Comparison of ENCODE assay signal across 22 mouse cellular contexts in the genomic region with DNA sequence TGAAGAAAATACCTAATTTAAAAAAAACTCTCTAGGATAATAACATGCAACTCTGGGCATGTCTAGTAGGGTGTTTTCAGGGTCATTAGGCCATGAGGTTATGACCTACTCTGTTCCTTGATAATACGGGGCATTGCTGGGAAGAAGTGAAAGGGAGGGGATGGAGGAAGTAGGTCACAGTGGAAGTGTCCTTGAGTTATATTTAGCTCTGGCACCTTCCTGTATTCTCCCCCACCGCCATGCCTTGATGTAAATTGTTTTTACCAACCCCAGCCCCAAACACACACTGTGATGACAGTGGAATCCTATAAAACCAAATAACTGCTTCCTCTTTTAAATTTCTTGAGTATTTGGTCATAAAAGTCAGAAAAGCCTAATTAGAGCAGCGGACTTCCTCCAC. TPM values are rescaled to one million over a fixed set of nuclear protein-coding genes. Genes with fewer than 3 reads are reported as not detected.
DNase-seq lines count a peak whose midpoint lies in the region; ATAC-seq and TF ChIP-seq lines count a peak whose summit lies in the region.
"Had no signal": no experiment of that assay in that cellular context is flagged by ENCODE, and none has a peak within 500 bp of the region (broad histone marks: within the 10 kb centered on the region; RNA-seq: fewer than 3 reads in every experiment).

No protein-coding gene starts in this region.

- no peaks in the 10 kb centered on the region for H3K36me3 ChIP-seq in macrophage (ENCODE audit: inconsistent target)
- no peaks in the 10 kb centered on the region for H3K36me3 ChIP-seq in stomach, postnatal 0 days (ENCODE audit: control insufficient read depth, insufficient read depth, low read length)
- H3K36me3 ChIP-seq: embryonic facial prominence, embryonic 13.5 days; midbrain, embryonic 12.5 days had no signal

- H3K79me2 ChIP-seq in macrophage (ENCODE audit: inconsistent target), result no peaks in the 10 kb centered on the region

- ATAC-seq in stomach, postnatal 0 days (ENCODE audit: low FRiP score, low TSS enrichment), result no peak
- ATAC-seq: CD4-positive, CD25-positive, alpha-beta regulatory T cell, adult 4 months; forebrain, embryonic 16.5 days; hindbrain, postnatal 0 days had no signal

- no peak for TF ChIP-seq POLR2A in lung, adult 2 months (IDR thresholded peaks at IDR 0.05; ENCODE audit: borderline replicate concordance, extremely low read depth, low read depth, low read length)

- WGBS in lung, adult 2 months, result 37% methylated on average over 3 of the region's 3 CpGs
- WGBS in macrophage (ENCODE audit: missing documents), result 4% methylated on average over 3 of the region's 3 CpGs
- WGBS in stomach, postnatal 0 days, result 62% methylated on average over 3 of the region's 3 CpGs

- no peak overlapping the region for H3K4me3 ChIP-seq in lung, adult 2 months (replicated peaks; ENCODE audit: extremely low read depth, low read depth, low read length)
- no peak overlapping the region for H3K4me3 ChIP-seq in macrophage (ENCODE audit: inconsistent target)
- no peak overlapping the region for H3K4me3 ChIP-seq in stomach, postnatal 0 days (ENCODE audit: low read depth, low read length)
- H3K4me3 ChIP-seq: embryonic facial prominence, embryonic 13.5 days; midbrain, embryonic 12.5 days had no signal

- no peak overlapping the region for H3K9ac ChIP-seq in stomach, postnatal 0 days (ENCODE audit: low read length)
- H3K9ac ChIP-seq: embryonic facial prominence, embryonic 13.5 days; midbrain, embryonic 12.5 days had no signal

- no peaks in the 10 kb centered on the region; the same call in 1 of the 2 replicates for H3K4me1 ChIP-seq in lung, adult 2 months (ENCODE audit: control insufficient read depth, insufficient read depth, low read length)
- no peaks in the 10 kb centered on the region for H3K4me1 ChIP-seq in stomach, postnatal 0 days (replicated peaks; ENCODE audit: control insufficient read depth, insufficient read depth)
- H3K4me1 ChIP-seq: embryonic facial prominence, embryonic 13.5 days; midbrain, embryonic 12.5 days had no signal

- no peak overlapping the region for H3K4me2 ChIP-seq in stomach, postnatal 0 days (replicated peaks; ENCODE audit: low read depth)
- H3K4me2 ChIP-seq: embryonic facial prominence, embryonic 13.5 days; midbrain, embryonic 12.5 days had no signal

- peak; percentile 20 for DNase-seq in lung, postnatal 36 days
- DNase-seq in lung, adult 2 months, result no peak
- DNase-seq in ZHBTc4 (ENCODE audit: low read depth, low spot score), result peak; percentile 24
- no peak for DNase-seq in stomach, postnatal 0 days (ENCODE audit: low spot score)
- DNase-seq in ovary, postnatal 14 days (ENCODE audit: low spot score), result no peak
- no peak for DNase-seq in spleen, postnatal 10 days (ENCODE audit: low spot score in 2 of 2)
- DNase-seq: adrenal gland, postnatal 10 days; cerebellum, adult 2 months; heart, postnatal 4 days; kidney, adult 18-20 months; kidney, postnatal 4 days had no signal

- peak overlapping the region; percentile 35 for H3K27ac ChIP-seq in macrophage
- no peak overlapping the region for H3K27ac ChIP-seq in stomach, postnatal 0 days (replicated peaks)
- H3K27ac ChIP-seq: embryonic facial prominence, embryonic 13.5 days; hindbrain, postnatal 0 days; midbrain, embryonic 12.5 days had no signal

- TF ChIP-seq EP300 in stomach, postnatal 0 days (optimal IDR thresholded peaks at IDR 0.05), result no peak

- H3K27me3 ChIP-seq in stomach, postnatal 0 days (ENCODE audit: control insufficient read depth, insufficient read depth, low read length), result no peaks in the 10 kb centered on the region
- H3K27me3 ChIP-seq: embryonic facial prominence, embryonic 13.5 days; midbrain, embryonic 12.5 days had no signal

- no peaks in the 10 kb centered on the region for H3K9me3 ChIP-seq in stomach, postnatal 0 days (ENCODE audit: control insufficient read depth, low read length)
- H3K9me3 ChIP-seq: embryonic facial prominence, embryonic 13.5 days; midbrain, embryonic 12.5 days had no signal

- TF ChIP-seq CTCF in lung, adult 2 months (IDR thresholded peaks at IDR 0.05; ENCODE audit: insufficient read depth, low read length), result no peak
- TF ChIP-seq CTCF in stomach, postnatal 0 days (IDR thresholded peaks at IDR 0.05; ENCODE audit: low read depth), result no peak

RNA-seq across cellular contexts. Expression of a gene that starts 7.1 kb away (rescaled TPM):
- 0.37 and 19.0 TPM in 2 replicates for polyA plus RNA-seq in lung, adult 2 months (2012; rRNA removed)
- total RNA-seq in macrophage (2018; cell fraction: chromatin; rRNA removed), result not detected
- total RNA-seq in macrophage (2018; cell fraction: cytosol; rRNA removed), result not detected
- total RNA-seq in macrophage (2018; cell fraction: nucleus; rRNA removed), result not detected
- not detected in 3 replicates for polyA plus RNA-seq in macrophage (2018)
- 1.8 and 2.0 TPM in 2 replicates for polyA plus RNA-seq in stomach, postnatal 0 days (2015; fragmentation: Nextera tagmentation; extraction: Ambion mirVana)
- total RNA-seq: heart, postnatal 4 days; hindbrain, postnatal 0 days; layer of hippocampus, postnatal 10 days; left cerebral cortex, postnatal 14 days had no signal
- polyA plus RNA-seq: embryonic facial prominence, embryonic 13.5 days; forebrain, embryonic 16.5 days; heart, embryonic 14.5 days; hindbrain, postnatal 0 days; limb, embryonic 14.5 days; lung, embryonic 16.5 days; midbrain, embryonic 12.5 days had no signal

RNA-seq across cellular contexts. Expression of a gene that starts 11.1 kb away (rescaled TPM):
- 45.0 and 49.9 TPM in 2 replicates for polyA plus RNA-seq in lung, adult 2 months (2012; rRNA removed)
- 10 to 100 TPM in 3 of 26 experiments, 1 to 10 TPM in 16, under 1 TPM in 7; 0.44 to 15.7 (median 2.0) TPM for total RNA-seq in macrophage (2018; cell fraction: chromatin; rRNA removed)
- 10 to 100 TPM in 22 of 26 experiments, 1 to 10 TPM in 4; 3.2 to 38.6 (median 27.0) TPM for total RNA-seq in macrophage (2018; cell fraction: cytosol; rRNA removed)
- 10 to 100 TPM in 15 of 26 experiments, 1 to 10 TPM in 11; 1.6 to 32.5 (median 12.7) TPM for total RNA-seq in macrophage (2018; cell fraction: nucleus; rRNA removed)
- 17.5 to 31.4 TPM (median 20.4 TPM) in 3 replicates for polyA plus RNA-seq in macrophage (2018)
- 4.0 and 4.1 TPM in 2 replicates for polyA plus RNA-seq in stomach, postnatal 0 days (2015; fragmentation: Nextera tagmentation; extraction: Ambion mirVana)

RNA-seq across cellular contexts. Expression of a gene that starts 37.8 kb away (rescaled TPM):
- 0.78 and 1.3 TPM in 2 replicates for polyA plus RNA-seq in lung, adult 2 months (2012; rRNA removed)
- total RNA-seq in macrophage (2018; cell fraction: chromatin; rRNA removed), result 10 to 100 TPM in 4 of 26 experiments, 1 to 10 TPM in 21, under 1 TPM in 1; 0.95 to 20.4 (median 5.0) TPM
- total RNA-seq in macrophage (2018; cell fraction: cytosol; rRNA removed), result 1 to 10 TPM; 1.0 to 4.7 (median 1.8) TPM
- 10 to 100 TPM in 2 of 26 experiments, 1 to 10 TPM in 20, under 1 TPM in 4; 0.54 to 13.6 (median 3.4) TPM for total RNA-seq in macrophage (2018; cell fraction: nucleus; rRNA removed)
- 1.8 to 5.1 TPM (median 4.4 TPM) in 3 replicates for polyA plus RNA-seq in macrophage (2018)
- 20.8 and 24.4 TPM in 2 replicates for polyA plus RNA-seq in stomach, postnatal 0 days (2015; fragmentation: Nextera tagmentation; extraction: Ambion mirVana)

RNA-seq across cellular contexts. Expression of a gene that starts 42.0 kb away (rescaled TPM):
- polyA plus RNA-seq in lung, adult 2 months (2012; rRNA removed), result 0.57 and 0.93 TPM in 2 replicates
- not detected for total RNA-seq in macrophage (2018; cell fraction: chromatin; rRNA removed)
- total RNA-seq in macrophage (2018; cell fraction: cytosol; rRNA removed), result not detected
- not detected for total RNA-seq in macrophage (2018; cell fraction: nucleus; rRNA removed)
- polyA plus RNA-seq in macrophage (2018), result not detected in 3 replicates
- polyA plus RNA-seq in stomach, postnatal 0 days (2015; fragmentation: Nextera tagmentation; extraction: Ambion mirVana), result 0.89 and 1.4 TPM in 2 replicates

RNA-seq across cellular contexts. Expression of a gene that starts 53.2 kb away (rescaled TPM):
- polyA plus RNA-seq in lung, adult 2 months (2012; rRNA removed), result 131 and 194 TPM in 2 replicates
- total RNA-seq in macrophage (2018; cell fraction: chromatin; rRNA removed), result 100 to 1,000 TPM in 14 of 26 experiments, 10 to 100 TPM in 12; 28.6 to 228 (median 101) TPM
- total RNA-seq in macrophage (2018; cell fraction: cytosol; rRNA removed), result 10 to 100 TPM; 29.3 to 99.4 (median 59.6) TPM
- 100 to 1,000 TPM in 11 of 26 experiments, 10 to 100 TPM in 15; 35.2 to 181 (median 89.7) TPM for total RNA-seq in macrophage (2018; cell fraction: nucleus; rRNA removed)
- 58.9 to 102 TPM (median 70.2 TPM) in 3 replicates for polyA plus RNA-seq in macrophage (2018)
- polyA plus RNA-seq in stomach, postnatal 0 days (2015; fragmentation: Nextera tagmentation; extraction: Ambion mirVana), result 21.3 and 25.5 TPM in 2 replicates

Comparison
In these comparisons a context has a peak if more than half of its experiments do, and no peak if none do; other contexts are left out.
1. DNase-seq: peak in lung, postnatal 36 days (single experiment) and ZHBTc4 (single experiment); none in lung, adult 2 months (single experiment), stomach, postnatal 0 days (single experiment), ovary, postnatal 14 days (single experiment) and spleen, postnatal 10 days (0 of 2).